Mouse (Mus musculus) small intestine, adult 2 months (tissue): ENCODE measurements around the gene Rps16.

Experiments used
- CTCF ChIP-seq: fragments of 200-500 bp; IDR thresholded peaks from 2 replicates; pipeline ENCODE4 v1.5.1; 2012; ENCODE audit warnings: low read depth, mild to moderate bottlenecking, control low read depth, inconsistent platforms, low read length, moderate library complexity, mixed read lengths; ENCODE audit not compliant: insufficient replicate concordance, insufficient read length; ENCODE audit errors: extremely low read depth
- POLR2A ChIP-seq: fragments of 200-500 bp; IDR thresholded peaks from 2 replicates; pipeline ENCODE4 v1.6.1; 2012; ENCODE audit warnings: low read depth, mild to moderate bottlenecking, control low read depth, inconsistent platforms, low read length, moderate library complexity

DNA sequence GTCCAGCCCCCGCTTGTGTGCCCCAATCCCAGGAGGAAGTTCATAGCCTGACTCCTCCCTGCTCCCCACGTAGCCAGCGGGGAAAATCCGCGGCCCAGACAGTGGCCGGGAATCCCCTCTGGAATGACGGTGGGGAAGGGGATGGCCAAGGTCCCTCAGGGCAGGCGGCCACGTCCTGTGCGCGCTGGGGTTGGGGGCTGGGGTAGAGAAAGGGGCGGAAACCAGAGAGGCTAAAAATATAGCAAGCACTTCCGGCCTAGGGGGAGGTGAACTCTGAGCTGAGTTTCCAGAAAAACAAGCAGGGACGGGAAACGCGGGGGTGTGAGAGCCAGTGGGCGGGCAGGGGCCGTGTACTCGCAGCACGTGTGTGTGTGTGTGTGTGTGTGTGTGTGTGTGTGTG, 31.5 kb downstream of the Rps16 start:
- peak; percentile 32 for TF ChIP-seq POLR2A
- TF ChIP-seq CTCF = no peak
